Mouse (Mus musculus): Measurements from ENCODE around the gene Slc26a11. TPM values are rescaled to one million over a fixed set of nuclear protein-coding genes. Genes with fewer than 3 reads are reported as not detected.

Slc26a11 gene
- total RNA-seq (2021) = 1 to 10 TPM; 5.4 to 6.3 TPM
- long read RNA-seq, partial matches to known transcripts = 4 of 11 reads
- long read RNA-seq, other reads (novel, unspliced or antisense) = 4 of 11 reads

- peak; percentile 72 to 81 for DNase-seq (ENCODE audit: low spot score in 2 of 2)
Observed at GRCm38 (mm10) chr11:119355443-119356385, at the start of gene Slc26a11, which contains the start of gene Sgsh. TSS of gene Slc26a11 (plus strand) at chr11:119355557. TSS of gene Sgsh (minus strand) at chr11:119355536.

DNA sequence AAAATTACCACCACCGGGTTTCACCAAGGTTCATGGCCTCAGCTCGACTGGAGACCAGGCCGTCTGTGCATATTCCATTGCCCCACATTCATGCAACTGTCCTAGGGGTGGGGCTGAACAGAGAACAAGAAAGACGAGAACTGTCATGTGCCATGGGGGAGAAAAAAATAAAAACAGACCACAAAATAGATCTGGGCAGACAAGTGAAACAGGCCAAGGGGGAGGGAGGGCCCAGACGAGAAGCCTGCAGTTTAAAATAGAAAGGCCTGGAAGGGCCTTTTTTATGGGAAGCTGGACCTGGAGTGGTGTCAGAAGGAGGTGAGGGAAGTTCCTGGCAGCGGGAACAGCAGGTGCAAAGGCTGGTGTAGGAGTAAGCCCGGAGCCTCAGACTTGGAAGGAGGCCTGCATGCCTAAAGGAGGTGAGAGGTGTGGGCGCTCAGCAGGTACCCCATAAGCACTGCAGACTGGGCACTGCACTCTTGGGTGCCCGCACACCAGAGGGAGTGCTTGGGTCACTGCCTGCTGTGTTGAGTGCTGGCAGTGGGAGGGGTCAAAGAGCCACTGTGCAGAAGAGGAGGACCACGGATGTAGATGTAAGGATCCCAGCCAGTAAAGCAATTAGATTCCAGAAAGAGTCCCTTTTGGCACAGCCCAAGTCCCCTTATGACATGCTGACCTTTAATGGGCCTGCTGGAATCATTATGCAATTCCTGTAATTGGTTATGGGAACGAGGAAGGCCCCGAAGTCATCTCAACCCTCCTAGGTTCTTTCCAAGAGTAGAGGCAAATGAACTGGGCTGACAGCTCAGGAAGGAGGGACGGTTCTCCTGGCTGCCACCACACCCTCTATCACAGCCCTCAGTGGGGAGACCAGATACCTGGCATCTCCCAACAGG lies 48.3 kb upstream of the Slc26a11 start:
- DNase-seq (ENCODE audit: low spot score in 2 of 2) = no peak

- DNase-seq (ENCODE audit: low spot score in 2 of 2) = no peak
Observed at GRCm38 (mm10) chr11:119307658-119307867, 47.8 kb upstream of the Slc26a11 start, which contains the start of gene Card14. TSS of gene Card14 (plus strand) at chr11:119307768.

GRCm38 (mm10) chr11:119307916-119308315 lies 47.4 kb upstream of the Slc26a11 start:
- no peak for DNase-seq (ENCODE audit: low spot score in 2 of 2)

GRCm38 (mm10) chr11:119310621-119311020 lies 44.7 kb upstream of the Slc26a11 start:
- no peak for DNase-seq (ENCODE audit: low spot score in 2 of 2)

GRCm38 (mm10) chr11:119314252-119314936 lies 41.0 kb upstream of the Slc26a11 start:
- DNase-seq (ENCODE audit: low spot score in 2 of 2) = no peak

DNA sequence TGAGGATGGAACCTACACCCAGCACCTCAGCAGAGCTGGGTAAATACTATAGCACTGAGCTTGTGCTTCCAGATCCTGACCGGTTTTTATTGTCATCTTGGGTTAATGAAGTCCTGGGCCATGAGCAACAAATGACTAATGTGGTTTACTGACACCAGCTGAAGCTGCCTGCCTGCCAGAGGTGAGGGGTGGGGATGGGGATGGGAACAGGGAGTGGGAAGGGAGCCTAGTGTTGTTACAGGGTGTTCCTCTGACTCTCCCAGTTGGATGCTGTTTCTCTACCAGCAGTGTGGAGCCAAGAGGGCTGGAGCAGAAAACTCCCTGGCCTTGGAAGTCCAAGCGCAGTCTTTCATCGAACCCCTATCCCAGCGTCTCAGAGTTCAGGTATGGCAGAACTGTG lies 38.6 kb upstream of the Slc26a11 start:
- DNase-seq (ENCODE audit: low spot score in 2 of 2) = no peak

DNA sequence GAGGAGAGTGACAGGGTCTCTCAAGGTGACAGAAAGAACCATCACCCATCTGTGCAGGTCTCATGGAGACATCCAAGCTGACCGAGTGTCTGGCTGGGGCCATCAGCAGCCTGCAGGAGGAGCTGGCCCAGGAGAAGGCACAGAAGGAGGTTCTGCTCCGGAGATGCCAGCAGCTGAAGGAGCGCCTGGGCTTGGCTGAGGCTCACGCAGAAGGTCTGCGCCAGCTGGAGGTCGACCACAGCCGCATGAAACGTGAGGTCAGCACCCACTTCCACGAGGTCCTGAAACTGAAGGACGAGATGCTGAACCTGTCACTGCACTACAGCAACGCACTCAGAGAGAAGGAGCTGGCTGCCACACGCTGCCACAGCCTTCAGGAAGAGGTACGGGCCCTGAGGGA lies 32.8 kb upstream of the Slc26a11 start:
- no peak for DNase-seq (ENCODE audit: low spot score in 2 of 2)

DNA sequence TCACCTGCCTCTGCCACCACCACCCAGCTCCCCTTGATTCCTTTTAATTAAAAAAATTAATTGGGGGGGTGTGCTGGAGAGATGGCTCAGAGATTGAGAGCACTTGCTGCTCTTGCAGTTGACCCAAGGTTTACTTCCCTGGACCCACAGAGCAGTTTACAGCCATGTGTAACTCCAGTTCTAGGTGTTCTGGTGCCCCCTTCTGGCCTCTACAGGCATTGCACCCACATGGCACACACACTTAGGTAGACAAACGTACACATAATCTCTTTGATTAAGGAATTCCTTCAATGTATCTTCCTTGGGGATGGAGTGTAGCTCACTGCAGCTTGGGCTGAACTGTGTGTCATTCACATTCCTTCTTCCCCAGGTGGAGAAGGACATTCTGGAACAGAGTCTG lies 30.3 kb upstream of the Slc26a11 start:
- no peak for DNase-seq (ENCODE audit: low spot score in 2 of 2)

GRCm38 (mm10) chr11:119330592-119330991 lies 24.8 kb upstream of the Slc26a11 start:
- no peak for DNase-seq (ENCODE audit: low spot score in 2 of 2)

- DNase-seq (ENCODE audit: low spot score in 2 of 2) = no peak
Observed at GRCm38 (mm10) chr11:119331970-119332369, 23.4 kb upstream of the Slc26a11 start.

- no peak for DNase-seq (ENCODE audit: low spot score in 2 of 2)
Observed at GRCm38 (mm10) chr11:119338271-119339059, 16.9 kb upstream of the Slc26a11 start.

GRCm38 (mm10) chr11:119339179-119339578 lies 16.2 kb upstream of the Slc26a11 start:
- no peak for DNase-seq (ENCODE audit: low spot score in 2 of 2)

DNA sequence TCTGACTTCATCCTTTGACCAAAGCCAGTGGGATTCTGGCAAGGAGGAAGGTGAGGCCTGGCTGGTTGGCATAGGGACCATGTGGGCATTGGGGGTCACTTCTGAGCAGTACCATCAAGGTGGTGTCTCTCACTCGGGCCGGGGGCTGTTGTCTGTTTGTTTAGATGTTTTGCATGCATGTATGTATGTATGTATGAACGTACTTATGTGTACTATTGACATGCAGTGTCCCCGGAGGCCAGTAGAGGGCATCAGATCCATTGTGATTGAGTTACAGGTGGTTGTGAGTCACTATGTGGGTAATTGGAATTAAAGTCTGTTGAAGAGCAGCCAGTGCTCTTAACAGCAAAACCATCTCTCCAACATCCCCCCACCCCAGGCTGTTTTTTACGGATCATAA lies 15.7 kb upstream of the Slc26a11 start:
- DNase-seq (ENCODE audit: low spot score in 2 of 2) = peak; percentile 68 to 74

DNA sequence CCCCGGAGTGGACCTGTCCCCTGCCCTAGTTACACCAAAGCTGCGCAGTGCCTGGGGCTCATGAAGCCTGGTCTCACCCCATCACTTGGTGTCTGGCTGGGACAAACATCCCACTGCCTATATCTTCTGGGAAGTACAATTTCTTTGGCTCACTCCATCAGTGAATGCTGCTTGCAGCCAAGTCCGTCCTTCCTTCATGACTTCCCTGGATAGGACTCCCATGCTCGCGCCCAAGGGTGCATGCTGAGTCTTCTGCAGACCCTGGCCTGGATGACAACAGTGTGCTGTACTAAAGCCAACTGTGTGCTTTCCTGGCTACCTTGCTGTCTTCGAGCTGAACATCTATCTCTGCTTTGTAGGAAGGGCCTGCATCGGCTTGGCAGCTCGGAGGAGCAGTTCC lies 11.2 kb upstream of the Slc26a11 start:
- DNase-seq (ENCODE audit: low spot score in 2 of 2) = no peak

DNA sequence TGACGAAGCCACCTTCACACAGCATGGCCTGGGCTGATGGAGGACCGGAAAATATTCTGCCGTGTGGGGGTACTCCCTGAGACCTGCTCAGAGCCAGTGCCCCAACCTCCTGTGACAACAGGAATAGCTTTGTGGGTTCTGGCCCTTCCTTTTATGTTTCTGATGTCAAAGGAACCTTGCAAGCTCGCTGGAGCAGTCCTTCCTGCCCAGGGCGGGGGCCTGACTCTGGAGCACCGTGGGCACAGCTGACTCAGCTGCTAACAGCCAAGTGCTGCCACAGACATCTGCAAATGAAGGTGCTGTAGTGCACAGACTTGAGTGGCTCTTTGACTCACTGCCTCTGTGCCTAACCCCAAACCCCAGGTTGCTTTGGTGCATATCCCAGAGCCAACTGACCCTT lies 10.5 kb upstream of the Slc26a11 start:
- no peak for DNase-seq (ENCODE audit: low spot score in 2 of 2)

DNA sequence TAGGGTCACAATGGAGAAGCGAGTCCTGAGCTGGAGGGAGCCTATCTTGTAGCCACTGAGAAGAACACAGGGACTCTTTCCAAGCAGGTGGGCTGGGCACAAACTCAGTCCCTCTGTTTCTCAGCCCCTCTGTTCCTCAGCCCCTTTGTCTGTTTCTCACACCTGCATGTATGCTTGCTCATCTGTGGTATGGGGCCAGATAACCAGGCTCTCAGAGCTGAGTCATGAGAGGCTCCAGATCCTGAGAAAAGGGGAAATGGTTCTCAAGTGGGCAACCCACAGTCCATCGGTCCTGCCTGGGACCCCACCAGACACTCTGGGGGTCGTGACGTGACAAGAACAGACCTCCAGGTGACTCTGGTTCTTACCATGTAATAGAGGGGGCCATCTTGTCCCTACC lies 8.2 kb upstream of the Slc26a11 start:
- DNase-seq (ENCODE audit: low spot score in 2 of 2) = no peak

DNA sequence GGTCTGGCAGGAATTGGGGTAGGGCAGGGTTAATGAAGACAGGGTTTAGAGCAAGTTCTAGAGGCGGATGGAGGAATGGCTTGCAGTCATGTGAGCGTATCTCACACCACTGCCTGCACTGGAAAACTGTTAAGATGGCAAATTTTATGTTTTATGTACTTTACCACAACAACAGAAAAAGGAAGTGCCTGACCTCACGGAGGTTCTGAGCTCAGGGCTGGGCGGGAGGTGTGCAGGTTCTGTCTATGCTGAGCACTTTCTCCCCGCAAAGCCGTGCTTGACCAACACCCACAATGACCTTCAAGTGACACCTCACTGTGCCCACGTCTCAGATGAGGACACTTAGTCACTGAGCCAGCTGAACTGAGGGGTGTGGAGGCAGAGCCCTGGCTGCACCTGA lies 3.2 kb upstream of the Slc26a11 start:
- DNase-seq (ENCODE audit: low spot score in 2 of 2) = no peak

- DNase-seq (ENCODE audit: low spot score in 2 of 2) = no peak
Observed at GRCm38 (mm10) chr11:119353946-119354345, 1.4 kb upstream of the Slc26a11 start.

GRCm38 (mm10) chr11:119354798-119355442 lies 437 bp upstream of the Slc26a11 start:
- peak; percentile 22 to 29 for DNase-seq (ENCODE audit: low spot score in 2 of 2)
